Mouse (Mus musculus) liver, postnatal 0 days (tissue): Measurements from ENCODE around the gene Olfr777.
"Not testable (repeated sequence)": the region's sequence is repeated elsewhere in the genome, so short reads cannot be mapped to it uniquely, and the experiment has no call there.

ENCODE experiments used
- CTCF ChIP-seq: sonication (generic); IDR thresholded peaks from 2 replicates; pipeline ENCODE4 v1.5.1; 2016; ENCODE audit warnings: antibody characterized with exemption, low read depth
- EP300 ChIP-seq: IDR thresholded peaks from 2 replicates; pipeline ENCODE4 v1.6.1; 2016; ENCODE audit warnings: antibody characterized with exemption, low read depth, mild to moderate bottlenecking

GRCm38 (mm10) chr10:129312973-129313372 is 41.7 kb upstream of the Olfr777 start:
- not testable (repeated sequence) for TF ChIP-seq CTCF, EP300
